Mouse (Mus musculus): ENCODE results near the gene Dnajc12. TPM values are rescaled to one million over a fixed set of nuclear protein-coding genes. Genes with fewer than 3 reads are reported as not detected.
A peak's percentile ranks its signal among the peaks of the same experiment; 100 is the strongest.
"Not testable (repeated sequence)": the region's sequence is repeated elsewhere in the genome, so short reads cannot be mapped to it uniquely, and the experiment has no call there.

The Dnajc12 gene
- polyA plus RNA-seq, 1 experiment from 2014 or later, result 7.5 TPM

GRCm38 (mm10) chr10:63350666-63351065 is 31.6 kb upstream of the Dnajc12 start:
- Histone ChIP-seq H3K27me3 (ENCODE audit: control insufficient read depth, insufficient read depth, low read length) (no peaks in the 10 kb centered on the region), H3K4me3 (ENCODE audit: low read length) (no peak overlapping the region), H3K27ac (ENCODE audit: low read length) (no peak overlapping the region), H3K9me3 (replicated peaks; ENCODE audit: control insufficient read depth, low read length) (peaks cover 4% of the 10 kb centered on the region; the same call in 1 of the 2 replicates), H3K9ac (ENCODE audit: low read length) (no peak overlapping the region), H3K4me2 (ENCODE audit: low read depth, low read length) (no peak overlapping the region), H3K4me1 (ENCODE audit: control insufficient read depth, insufficient read depth, low read length) (no peaks in the 10 kb centered on the region), H3K36me3 (ENCODE audit: control insufficient read depth, insufficient read depth) (no peaks in the 10 kb centered on the region)
- no peak for ATAC-seq (replicated peaks; ENCODE audit: extremely low read depth, insufficient read depth, low FRiP score)
- 89% methylated on average over 7 of the region's 7 CpGs for WGBS

GRCm38 (mm10) chr10:63351099-63351498 is 31.1 kb upstream of the Dnajc12 start:
- H3K9me3 ChIP-seq (replicated peaks; ENCODE audit: control insufficient read depth, low read length); H3K4me2 ChIP-seq (ENCODE audit: low read depth, low read length); H3K4me3 ChIP-seq (ENCODE audit: low read length); ATAC-seq (replicated peaks; ENCODE audit: extremely low read depth, insufficient read depth, low FRiP score); H3K4me1 ChIP-seq (ENCODE audit: control insufficient read depth, insufficient read depth, low read length); H3K27me3 ChIP-seq (ENCODE audit: control insufficient read depth, insufficient read depth, low read length); H3K36me3 ChIP-seq (ENCODE audit: control insufficient read depth, insufficient read depth); H3K27ac ChIP-seq (ENCODE audit: low read length); H3K9ac ChIP-seq (ENCODE audit: low read length): not testable (repeated sequence)
- 76% methylated on average over 7 of the region's 7 CpGs for WGBS

- ATAC-seq (replicated peaks; ENCODE audit: extremely low read depth, insufficient read depth, low FRiP score), result no peak
Measured at GRCm38 (mm10) chr10:63352111-63352510, 30.1 kb upstream of the Dnajc12 start.

DNA sequence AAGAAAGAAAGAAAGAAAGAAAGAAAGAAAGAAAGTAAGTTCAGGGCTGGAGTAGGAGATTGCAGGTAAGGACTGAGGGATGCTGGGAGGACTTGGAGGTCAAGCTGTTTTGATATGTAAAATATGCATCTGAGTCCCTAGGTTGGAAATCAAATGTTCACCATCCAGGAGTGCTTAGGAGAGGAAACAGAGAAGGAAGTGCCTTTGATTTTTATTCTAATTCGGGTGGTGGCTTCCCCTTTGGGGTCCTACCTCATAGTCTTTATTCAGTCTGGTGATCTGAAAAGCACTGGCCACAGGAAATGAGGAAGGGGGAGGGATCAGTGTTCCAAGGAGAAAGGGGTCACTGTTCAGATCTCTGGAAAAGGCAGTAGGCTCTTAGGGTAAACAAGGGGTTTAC is 21.7 kb upstream of the Dnajc12 start:
- H3K9ac ChIP-seq (ENCODE audit: low read length), result no peak overlapping the region
- H3K4me1 ChIP-seq (ENCODE audit: control insufficient read depth, insufficient read depth, low read length), result no peaks in the 10 kb centered on the region
- 42% methylated on average over 1 of the region's 1 CpGs for WGBS
- ATAC-seq (replicated peaks; ENCODE audit: extremely low read depth, insufficient read depth, low FRiP score), result no peak
- no peak overlapping the region for H3K27ac ChIP-seq (ENCODE audit: low read length)
- no peaks in the 10 kb centered on the region for H3K27me3 ChIP-seq (ENCODE audit: control insufficient read depth, insufficient read depth, low read length)
- H3K36me3 ChIP-seq (ENCODE audit: control insufficient read depth, insufficient read depth), result no peaks in the 10 kb centered on the region
- H3K4me2 ChIP-seq (ENCODE audit: low read depth, low read length), result no peak overlapping the region
- no peak overlapping the region for H3K4me3 ChIP-seq (ENCODE audit: low read length)
- no peaks in the 10 kb centered on the region for H3K9me3 ChIP-seq (replicated peaks; ENCODE audit: control insufficient read depth, low read length)

More at GRCm38 (mm10) chr10:63352111-63352510, 30.1 kb upstream of the Dnajc12 start:
- Histone ChIP-seq H3K9ac (ENCODE audit: low read length) (no peak overlapping the region), H3K4me1 (ENCODE audit: control insufficient read depth, insufficient read depth, low read length) (no peaks in the 10 kb centered on the region), H3K36me3 (ENCODE audit: control insufficient read depth, insufficient read depth) (no peaks in the 10 kb centered on the region), H3K27ac (ENCODE audit: low read length) (no peak overlapping the region), H3K27me3 (ENCODE audit: control insufficient read depth, insufficient read depth, low read length) (no peaks in the 10 kb centered on the region), H3K4me3 (ENCODE audit: low read length) (no peak overlapping the region), H3K4me2 (ENCODE audit: low read depth, low read length) (no peak overlapping the region), H3K9me3 (replicated peaks; ENCODE audit: control insufficient read depth, low read length) (peaks cover 4% of the 10 kb centered on the region; the same call in 1 of the 2 replicates)
- 72% methylated on average over 5 of the region's 5 CpGs for WGBS

DNA sequence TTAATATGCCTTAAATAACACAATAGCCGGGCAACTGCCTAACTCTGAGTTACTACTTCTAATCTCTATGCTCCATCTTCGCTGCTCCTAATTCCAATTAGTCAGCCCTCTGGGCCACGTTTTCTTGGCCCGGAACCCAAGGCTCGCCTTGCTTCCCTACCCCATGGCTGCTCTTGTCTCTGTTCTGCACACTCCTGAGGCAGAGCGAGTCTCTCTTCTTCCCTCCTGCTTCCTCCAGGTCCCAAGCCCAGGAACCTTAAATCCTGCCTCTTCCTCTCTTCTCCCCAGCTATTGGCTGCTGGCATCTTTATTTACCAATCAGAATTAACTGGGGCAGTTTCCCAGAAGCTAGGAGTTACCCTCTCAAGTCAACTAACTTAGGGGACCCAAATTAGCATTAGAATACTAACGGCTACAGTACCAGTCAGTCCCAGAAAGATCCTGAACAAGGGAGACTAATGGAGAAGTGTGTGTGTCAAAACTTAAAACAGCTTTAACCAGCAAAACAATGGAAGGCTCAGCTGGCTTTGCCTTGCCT is 16.3 kb upstream of the Dnajc12 start:
- no peaks in the 10 kb centered on the region for H3K4me1 ChIP-seq (ENCODE audit: control insufficient read depth, insufficient read depth, low read length)
- H3K4me3 ChIP-seq (ENCODE audit: low read length), result no peak overlapping the region
- no peaks in the 10 kb centered on the region for H3K36me3 ChIP-seq (ENCODE audit: control insufficient read depth, insufficient read depth)
- ATAC-seq (replicated peaks; ENCODE audit: extremely low read depth, insufficient read depth, low FRiP score), result no peak
- 60% methylated on average over 7 of the region's 7 CpGs for WGBS
- H3K4me2 ChIP-seq (ENCODE audit: low read depth, low read length), result peak overlapping the region; percentile 43
- H3K9ac ChIP-seq (ENCODE audit: low read length), result no peak overlapping the region
- H3K27ac ChIP-seq (ENCODE audit: low read length), result no peak overlapping the region
- H3K27me3 ChIP-seq (ENCODE audit: control insufficient read depth, insufficient read depth, low read length), result no peaks in the 10 kb centered on the region
- H3K9me3 ChIP-seq (replicated peaks; ENCODE audit: control insufficient read depth, low read length), result no peaks in the 10 kb centered on the region

- no peaks in the 10 kb centered on the region for H3K4me1 ChIP-seq (ENCODE audit: control insufficient read depth, insufficient read depth, low read length)
- H3K27ac ChIP-seq (ENCODE audit: low read length), result no peak overlapping the region
- no peak for ATAC-seq (replicated peaks; ENCODE audit: extremely low read depth, insufficient read depth, low FRiP score)
- H3K27me3 ChIP-seq (ENCODE audit: control insufficient read depth, insufficient read depth, low read length), result no peaks in the 10 kb centered on the region
- WGBS, result 75% methylated on average over 6 of the region's 6 CpGs
- H3K9me3 ChIP-seq (replicated peaks; ENCODE audit: control insufficient read depth, low read length), result no peaks in the 10 kb centered on the region
- no peak overlapping the region for H3K4me3 ChIP-seq (ENCODE audit: low read length)
- no peak overlapping the region for H3K4me2 ChIP-seq (ENCODE audit: low read depth, low read length)
- no peak overlapping the region for H3K9ac ChIP-seq (ENCODE audit: low read length)
- H3K36me3 ChIP-seq (ENCODE audit: control insufficient read depth, insufficient read depth), result no peaks in the 10 kb centered on the region
Measured at GRCm38 (mm10) chr10:63367386-63367785, 14.9 kb upstream of the Dnajc12 start.

DNA sequence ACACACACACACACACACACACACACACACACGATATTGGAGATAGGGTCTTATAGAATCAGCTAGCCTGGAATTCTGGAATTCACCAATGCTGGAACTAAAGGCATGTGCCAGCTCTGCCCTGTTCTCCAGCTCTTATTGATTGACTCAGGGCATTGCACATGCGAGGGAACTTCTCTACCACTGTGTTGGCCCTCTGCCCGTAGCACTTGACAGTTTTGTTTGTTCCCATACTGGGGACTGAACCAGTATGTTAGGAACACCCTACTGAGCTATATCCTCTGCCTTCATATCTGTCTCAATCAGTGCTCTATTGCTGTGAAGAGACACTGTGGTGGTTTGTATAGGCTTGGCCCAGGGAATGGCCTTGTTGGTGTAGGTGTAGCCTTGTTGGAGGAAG is 14.2 kb upstream of the Dnajc12 start:
- Histone ChIP-seq H3K4me2 (ENCODE audit: low read depth, low read length) (no peak overlapping the region), H3K27ac (ENCODE audit: low read length) (no peak overlapping the region), H3K4me1 (ENCODE audit: control insufficient read depth, insufficient read depth, low read length) (no peaks in the 10 kb centered on the region), H3K27me3 (ENCODE audit: control insufficient read depth, insufficient read depth, low read length) (no peaks in the 10 kb centered on the region), H3K9ac (ENCODE audit: low read length) (no peak overlapping the region), H3K36me3 (ENCODE audit: control insufficient read depth, insufficient read depth) (no peaks in the 10 kb centered on the region), H3K4me3 (ENCODE audit: low read length) (no peak overlapping the region), H3K9me3 (replicated peaks; ENCODE audit: control insufficient read depth, low read length) (no peaks in the 10 kb centered on the region)
- 64% methylated on average over 3 of the region's 3 CpGs for WGBS
- no peak for ATAC-seq (replicated peaks; ENCODE audit: extremely low read depth, insufficient read depth, low FRiP score)

DNA sequence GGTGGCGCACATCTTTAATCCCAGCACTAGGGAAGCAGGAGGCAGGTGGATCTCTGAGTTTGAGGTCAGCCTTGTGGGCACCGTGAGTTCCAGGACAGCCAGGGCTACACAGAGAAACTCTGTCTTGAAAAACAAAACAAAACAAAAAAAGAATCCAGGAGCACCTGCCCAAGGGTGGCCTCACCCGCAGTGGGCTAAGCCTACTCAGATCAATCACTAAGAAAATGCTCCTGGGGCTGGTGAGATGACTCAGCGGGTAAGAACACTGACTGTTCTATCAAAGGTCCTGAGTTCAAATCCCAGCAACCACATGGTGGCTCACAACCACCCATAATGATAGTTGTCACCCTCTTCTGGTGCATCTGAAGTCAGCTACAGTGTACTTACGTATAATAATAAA is 5.9 kb upstream of the Dnajc12 start:
- ATAC-seq (replicated peaks; ENCODE audit: extremely low read depth, insufficient read depth, low FRiP score), result no peak
- Histone ChIP-seq H3K27me3 (ENCODE audit: control insufficient read depth, insufficient read depth, low read length) (no peaks in the 10 kb centered on the region), H3K27ac (ENCODE audit: low read length) (no peak overlapping the region), H3K9ac (ENCODE audit: low read length) (no peak overlapping the region), H3K4me2 (ENCODE audit: low read depth, low read length) (no peak overlapping the region), H3K4me1 (ENCODE audit: control insufficient read depth, insufficient read depth, low read length) (no peaks in the 10 kb centered on the region), H3K9me3 (replicated peaks; ENCODE audit: control insufficient read depth, low read length) (no peaks in the 10 kb centered on the region), H3K36me3 (ENCODE audit: control insufficient read depth, insufficient read depth) (no peaks in the 10 kb centered on the region), H3K4me3 (ENCODE audit: low read length) (no peak overlapping the region)
- WGBS, result 86% methylated on average over 5 of the region's 5 CpGs

DNA sequence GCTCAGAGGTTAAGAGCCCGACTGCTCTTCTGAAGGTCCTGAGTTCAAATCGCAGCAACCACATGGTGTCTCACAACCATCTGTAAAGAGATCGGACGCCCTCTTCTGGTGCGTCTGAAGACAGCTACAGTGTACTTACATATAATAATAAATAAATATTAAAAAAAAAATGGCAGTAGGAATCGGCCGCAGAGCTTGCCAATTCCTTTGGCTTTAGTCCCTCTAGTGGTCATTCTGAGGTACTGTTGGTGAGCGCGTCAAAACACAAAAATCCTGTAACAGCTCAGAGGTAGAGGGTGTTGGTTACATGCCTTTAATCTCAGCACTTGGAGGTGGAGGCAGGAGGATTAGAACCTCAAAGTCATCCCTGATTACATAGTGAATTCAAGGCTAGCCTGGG is 4.8 kb upstream of the Dnajc12 start:
- no peak overlapping the region for H3K4me2 ChIP-seq (ENCODE audit: low read depth, low read length)
- no peak overlapping the region for H3K27ac ChIP-seq (ENCODE audit: low read length)
- no peaks in the 10 kb centered on the region for H3K36me3 ChIP-seq (ENCODE audit: control insufficient read depth, insufficient read depth)
- no peak for ATAC-seq (replicated peaks; ENCODE audit: extremely low read depth, insufficient read depth, low FRiP score)
- no peaks in the 10 kb centered on the region for H3K27me3 ChIP-seq (ENCODE audit: control insufficient read depth, insufficient read depth, low read length)
- H3K4me3 ChIP-seq (ENCODE audit: low read length), result no peak overlapping the region
- H3K9me3 ChIP-seq (replicated peaks; ENCODE audit: control insufficient read depth, low read length), result no peaks in the 10 kb centered on the region
- H3K4me1 ChIP-seq (ENCODE audit: control insufficient read depth, insufficient read depth, low read length), result peaks cover 6% of the 10 kb centered on the region
- 16% methylated on average over 9 of the region's 9 CpGs for WGBS
- H3K9ac ChIP-seq (ENCODE audit: low read length), result no peak overlapping the region
